Comparison of ENCODE assay signal across 21 mouse cellular contexts in genomic region chr9:46824703-46825102, GRCm38 (mm10).
"Had no signal": no experiment of that assay in that cellular context is flagged by ENCODE, and none has a peak within 500 bp of the region (broad histone marks: within the 10 kb centered on the region; RNA-seq: fewer than 3 reads in every experiment).

No protein-coding gene starts in this region.

- H3K27ac ChIP-seq: limb, embryonic 10.5 days; limb, embryonic 13.5 days; liver, embryonic 13.5 days; midbrain, embryonic 10.5 days; midbrain, embryonic 13.5 days; neural tube, embryonic 12.5 days; neural tube, embryonic 15.5 days; stomach, embryonic 15.5 days had no signal

- DNase-seq: kidney, adult 18-20 months; kidney, adult 9 months; kidney, postnatal 14 days; kidney, postnatal 4 days; liver; liver, embryonic 13.5 days; lung, embryonic 14.5 days; lung, postnatal 36 days; right cerebral cortex, postnatal 14 days; spleen, adult 18-20 months; thymus, postnatal 25 days had no signal

- H3K36me3 ChIP-seq: limb, embryonic 10.5 days; limb, embryonic 13.5 days; liver, embryonic 13.5 days; midbrain, embryonic 10.5 days; midbrain, embryonic 13.5 days; neural tube, embryonic 12.5 days; neural tube, embryonic 15.5 days; stomach, embryonic 15.5 days had no signal

- H3K4me1 ChIP-seq: liver, embryonic 13.5 days; megakaryocyte, embryonic 14.5 days; neural tube, embryonic 12.5 days; stomach, embryonic 15.5 days had no signal

- H3K9ac ChIP-seq: limb, embryonic 13.5 days; liver, embryonic 13.5 days; lung, embryonic 14.5 days; midbrain, embryonic 13.5 days; neural tube, embryonic 12.5 days; neural tube, embryonic 15.5 days; stomach, embryonic 15.5 days had no signal

- H3K4me3 ChIP-seq: limb, embryonic 10.5 days; limb, embryonic 13.5 days; liver, embryonic 13.5 days; megakaryocyte, embryonic 14.5 days; midbrain, embryonic 10.5 days; midbrain, embryonic 13.5 days; neural tube, embryonic 12.5 days; neural tube, embryonic 15.5 days; stomach, embryonic 15.5 days had no signal

- H3K4me2 ChIP-seq: limb, embryonic 13.5 days; liver, embryonic 13.5 days; lung, embryonic 14.5 days; midbrain, embryonic 13.5 days; neural tube, embryonic 12.5 days; neural tube, embryonic 15.5 days; stomach, embryonic 15.5 days had no signal

- H3K27me3 ChIP-seq: liver, embryonic 13.5 days; megakaryocyte, embryonic 14.5 days; midbrain, embryonic 13.5 days; neural tube, embryonic 12.5 days; neural tube, embryonic 15.5 days; stomach, embryonic 15.5 days had no signal

- ATAC-seq: intestine, embryonic 16.5 days; lung, postnatal 0 days; midbrain, embryonic 13.5 days had no signal

- H3K9me3 ChIP-seq: limb, embryonic 10.5 days; limb, embryonic 13.5 days; liver, embryonic 13.5 days; midbrain, embryonic 10.5 days; midbrain, embryonic 13.5 days; neural tube, embryonic 12.5 days; neural tube, embryonic 15.5 days; stomach, embryonic 15.5 days had no signal
